Mouse (Mus musculus): ENCODE measurements around the gene Mical3.

Gene Mical3

GRCm38 (mm10) chr6:120911213-120912007 is 219.4 kb downstream of the Mical3 start:
- DNase-seq (ENCODE audit: low read depth in 1 of 2, low spot score in 2 of 2) = no peak

- no peak for DNase-seq (ENCODE audit: low read depth in 1 of 2, low spot score in 2 of 2)
These were observed 221.3 kb downstream of the Mical3 start for GRCm38 (mm10) chr6:120909501-120909900.

- peak in 1 of 2 experiments; percentile 25 for DNase-seq (ENCODE audit: low read depth in 1 of 2, low spot score in 2 of 2)
These were observed 222.8 kb downstream of the Mical3 start for GRCm38 (mm10) chr6:120907876-120908597.

- DNase-seq (ENCODE audit: low read depth in 1 of 2, low spot score in 2 of 2) = no peak
These were observed 224.3 kb downstream of the Mical3 start for GRCm38 (mm10) chr6:120906521-120906920.

GRCm38 (mm10) chr6:120905111-120905510 is 225.7 kb downstream of the Mical3 start:
- DNase-seq (ENCODE audit: low read depth in 1 of 2, low spot score in 2 of 2) = no peak

- DNase-seq (ENCODE audit: low read depth in 1 of 2, low spot score in 2 of 2) = no peak
These were observed 226.8 kb downstream of the Mical3 start for GRCm38 (mm10) chr6:120903961-120904360.

GRCm38 (mm10) chr6:120903450-120903912 is 227.3 kb downstream of the Mical3 start:
- peak in 1 of 2 experiments; percentile 19 for DNase-seq (ENCODE audit: low read depth in 1 of 2, low spot score in 2 of 2)

GRCm38 (mm10) chr6:120901776-120902645 is 228.8 kb downstream of the Mical3 start:
- peak in 1 of 2 experiments; percentile 17 for DNase-seq (ENCODE audit: low read depth in 1 of 2, low spot score in 2 of 2)

GRCm38 (mm10) chr6:120898188-120898833 is 232.5 kb downstream of the Mical3 start:
- no peak for DNase-seq (ENCODE audit: low read depth in 1 of 2, low spot score in 2 of 2)

- DNase-seq (ENCODE audit: low read depth in 1 of 2, low spot score in 2 of 2) = no peak
These were observed 236.3 kb downstream of the Mical3 start for GRCm38 (mm10) chr6:120894524-120894923.

- DNase-seq (ENCODE audit: low read depth in 1 of 2, low spot score in 2 of 2) = no peak
These were observed 236.7 kb downstream of the Mical3 start for GRCm38 (mm10) chr6:120894089-120894488.

- no peak for DNase-seq (ENCODE audit: low read depth in 1 of 2, low spot score in 2 of 2)
These were observed 244.1 kb downstream of the Mical3 start for GRCm38 (mm10) chr6:120886696-120887095.

- DNase-seq (ENCODE audit: low read depth in 1 of 2, low spot score in 2 of 2) = no peak
These were observed 246.4 kb downstream of the Mical3 start for GRCm38 (mm10) chr6:120884436-120884835.

All from monocyte, adult 2 months (primary cell).